Mouse (Mus musculus) kidney, postnatal 25 days (tissue): ENCODE data around the gene Tdrd1.
"Not testable (repeated sequence)": the region's sequence is repeated elsewhere in the genome, so short reads cannot be mapped to it uniquely, and the experiment has no call there.

Source experiments
- DNase-seq, 2 experiments: peaks; one replicate each; pipeline ENCODE4 v3.0.0; 2021; ENCODE audit warnings: mixed read lengths in 2 of 2

The Tdrd1 gene

GRCm38 (mm10) chr19:56826047-56826631 lies at the start of gene Tdrd1:
TSS of gene Tdrd1 (plus strand) at chr19:56826209.
- DNase-seq, result no peak

GRCm38 (mm10) chr19:56776719-56777382 lies 49.2 kb upstream of the Tdrd1 start:
- DNase-seq, result peak; percentile 63 to 64

- DNase-seq, result not testable (repeated sequence)
These were observed 47.5 kb upstream of the Tdrd1 start for GRCm38 (mm10) chr19:56778532-56778931.

- no peak for DNase-seq
These were observed 38.1 kb upstream of the Tdrd1 start for GRCm38 (mm10) chr19:56787911-56788310.

- DNase-seq, result no peak
These were observed 37.1 kb upstream of the Tdrd1 start for GRCm38 (mm10) chr19:56788952-56789351.

GRCm38 (mm10) chr19:56797376-56797775 lies 28.6 kb upstream of the Tdrd1 start:
- DNase-seq, result no peak

- DNase-seq, result no peak
These were observed 25.8 kb upstream of the Tdrd1 start for GRCm38 (mm10) chr19:56800226-56800625.

- no peak for DNase-seq
These were observed 24.9 kb upstream of the Tdrd1 start for GRCm38 (mm10) chr19:56800930-56801655.

GRCm38 (mm10) chr19:56801656-56802351 lies 24.2 kb upstream of the Tdrd1 start:
- no peak for DNase-seq

- no peak for DNase-seq
These were observed 23.7 kb upstream of the Tdrd1 start for GRCm38 (mm10) chr19:56802352-56802746.

- peak in 1 of 2 experiments; percentile 52 for DNase-seq
These were observed 20.6 kb upstream of the Tdrd1 start for GRCm38 (mm10) chr19:56805366-56805765.

GRCm38 (mm10) chr19:56807122-56807521 lies 18.9 kb upstream of the Tdrd1 start:
- DNase-seq, result no peak

- no peak for DNase-seq
These were observed 17.2 kb upstream of the Tdrd1 start for GRCm38 (mm10) chr19:56808771-56809170.

- DNase-seq, result no peak
These were observed 15.3 kb upstream of the Tdrd1 start for GRCm38 (mm10) chr19:56810641-56811146.

GRCm38 (mm10) chr19:56811590-56811989 lies 14.4 kb upstream of the Tdrd1 start:
- peak; percentile 67 to 74 for DNase-seq

- DNase-seq, result no peak
These were observed 12.6 kb upstream of the Tdrd1 start for GRCm38 (mm10) chr19:56813360-56813759.

GRCm38 (mm10) chr19:56817851-56818526 lies 8.0 kb upstream of the Tdrd1 start:
- peak in 1 of 2 experiments; percentile 43 for DNase-seq

- no peak for DNase-seq
These were observed 4.8 kb upstream of the Tdrd1 start for GRCm38 (mm10) chr19:56821040-56821797.

- peak; percentile 98 for DNase-seq
These were observed 4.1 kb upstream of the Tdrd1 start, which contains the start of gene Ccdc186 for GRCm38 (mm10) chr19:56821798-56822447. TSS of gene Ccdc186 (minus strand) at chr19:56822190.

GRCm38 (mm10) chr19:56822448-56822836 lies 3.6 kb upstream of the Tdrd1 start:
- no peak for DNase-seq

GRCm38 (mm10) chr19:56828305-56828704 lies 2.3 kb downstream of the Tdrd1 start:
- DNase-seq, result peak; percentile 52 to 54
